Mouse (Mus musculus) E14TG2a.4 (cell line): Measurements from ENCODE around the gene Nectin4.

Experiments used
- CTCF ChIP-seq: conservative IDR thresholded peaks from 2 replicates; pipeline ENCODE4 v1.5.1; 2014; ENCODE audit warnings: low read length
- NANOG ChIP-seq: IDR thresholded peaks from 2 replicates; pipeline ENCODE4 v1.6.1; 2014; ENCODE audit warnings: borderline replicate concordance, low read length, mixed read lengths
- POU5F1 ChIP-seq: IDR thresholded peaks from 2 replicates; pipeline ENCODE4 v1.6.1; 2014; ENCODE audit warnings: low read length, borderline replicate concordance

DNA sequence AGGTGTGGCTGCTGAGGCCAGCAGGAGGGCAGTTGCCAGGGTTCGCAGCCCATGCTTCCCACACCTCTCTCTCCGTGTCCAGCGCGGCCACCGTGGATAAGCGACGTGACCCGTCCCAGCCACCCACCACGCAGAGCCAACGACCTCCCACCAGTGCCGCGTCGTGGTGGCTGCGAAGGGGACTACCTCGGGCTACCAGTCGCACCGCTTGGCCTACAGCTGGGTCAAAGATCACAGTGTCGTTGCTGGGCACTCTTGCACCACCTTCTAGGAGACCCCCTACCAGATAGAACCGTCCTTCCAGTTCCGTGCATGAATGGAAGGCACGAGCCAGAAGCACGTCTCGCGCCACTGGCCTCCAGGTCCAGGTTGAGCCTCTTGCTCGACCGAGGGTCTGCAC, 9.6 kb upstream of the Nectin4 start:
- TF ChIP-seq CTCF = no peak
- TF ChIP-seq POU5F1 = no peak
- TF ChIP-seq NANOG = no peak
